Mouse (Mus musculus) midbrain, embryonic 15.5 days (tissue): Measurements from ENCODE around the gene Rbfox3. TPM values are rescaled to one million over a fixed set of nuclear protein-coding genes. Genes with fewer than 3 reads are reported as not detected.

Experiments
- ATAC-seq: fragments of 200-750 bp; cut with Nextera tagmentation; replicated peaks from 2 replicates; pipeline ENCODE4 v1.8.0; 2017; ENCODE audit warnings: moderate TSS enrichment
- H3K27ac ChIP-seq: fragments of 300-500 bp; sonication (generic); 2 replicates; pipeline ENCODE4 v1.5.1; 2015; ENCODE audit warnings: mild to moderate bottlenecking, inconsistent platforms
- H3K27me3 ChIP-seq: fragments of 300-500 bp; sonication (generic); replicated peaks from 2 replicates; pipeline ENCODE4 v1.6.1; 2015; ENCODE audit warnings: inconsistent platforms
- H3K36me3 ChIP-seq: fragments of 300-500 bp; sonication (generic); replicated peaks from 2 replicates; pipeline ENCODE4 v1.6.1; 2015; ENCODE audit warnings: inconsistent platforms
- H3K4me1 ChIP-seq: fragments of 300-500 bp; sonication (generic); 2 replicates; pipeline ENCODE4 v1.6.1; 2015; ENCODE audit warnings: inconsistent platforms
- H3K4me2 ChIP-seq: fragments of 300-500 bp; sonication (generic); 2 replicates; pipeline ENCODE4 v1.6.1; 2015; ENCODE audit warnings: inconsistent platforms, mild to moderate bottlenecking, moderate library complexity
- H3K4me3 ChIP-seq: fragments of 300-500 bp; sonication (generic); 2 replicates; pipeline ENCODE4 v1.5.1; 2015; ENCODE audit warnings: mild to moderate bottlenecking, inconsistent platforms
- H3K9ac ChIP-seq: fragments of 300-500 bp; sonication (generic); 2 replicates; pipeline ENCODE4 v1.6.1; 2015; ENCODE audit warnings: mild to moderate bottlenecking, inconsistent platforms
- H3K9me3 ChIP-seq: fragments of 300-500 bp; sonication (generic); 2 replicates; pipeline ENCODE4 v1.6.1; 2016; ENCODE audit warnings: inconsistent platforms
- WGBS: fragments of 180-500 bp; shearing (Covaris S2); methylation state at CpG from one replicate; pipeline ENCODE4 v1.1.7; 2015; ENCODE audit warnings: mixed read lengths; 5-methylcytosine and 5-hydroxymethylcytosine counted together
- polyA plus RNA-seq: library from polyadenylated mRNA; unstranded; fragments of >200 nt; fragmentation: Nextera tagmentation; extraction: Ambion mirVana; gene quantifications from 2 replicates; pipeline ENCODE4 v1.2.1, GENCODE M21; 2015

Rbfox3 gene
- polyA plus RNA-seq, 1 experiment from 2014 or later = 54.2 TPM

DNA sequence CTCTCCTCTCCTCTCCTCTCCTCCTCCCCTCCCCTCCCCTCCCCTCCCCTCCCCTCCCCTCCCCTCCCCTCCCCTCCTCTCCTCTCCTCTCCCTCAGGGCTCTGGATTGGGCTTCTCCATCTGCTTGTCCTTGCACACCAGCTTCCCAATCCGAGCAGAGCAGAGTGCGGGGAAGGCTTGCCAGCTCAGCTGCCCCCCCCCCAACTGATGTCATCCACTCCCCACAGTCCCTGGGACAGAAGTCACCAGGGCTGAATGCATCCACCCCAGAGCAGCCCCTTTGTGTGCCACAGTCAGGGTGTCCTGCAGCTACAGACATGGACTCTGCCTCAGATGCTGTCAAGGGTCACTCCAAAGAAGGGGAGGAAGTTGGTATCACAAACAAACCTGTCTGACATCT, 4.5 kb upstream of the Rbfox3 start:
- H3K27me3 ChIP-seq = no peaks in the 10 kb centered on the region
- H3K27ac ChIP-seq = peak overlapping the region; percentile 79
- H3K4me2 ChIP-seq = no peak overlapping the region
- H3K9ac ChIP-seq = no peak overlapping the region
- no peak for ATAC-seq
- peaks cover 25% of the 10 kb centered on the region for H3K4me1 ChIP-seq
- no peaks in the 10 kb centered on the region for H3K36me3 ChIP-seq
- H3K4me3 ChIP-seq = no peak overlapping the region
- H3K9me3 ChIP-seq = no peaks in the 10 kb centered on the region
- 0% methylated on average over 2 of the region's 2 CpGs for WGBS

DNA sequence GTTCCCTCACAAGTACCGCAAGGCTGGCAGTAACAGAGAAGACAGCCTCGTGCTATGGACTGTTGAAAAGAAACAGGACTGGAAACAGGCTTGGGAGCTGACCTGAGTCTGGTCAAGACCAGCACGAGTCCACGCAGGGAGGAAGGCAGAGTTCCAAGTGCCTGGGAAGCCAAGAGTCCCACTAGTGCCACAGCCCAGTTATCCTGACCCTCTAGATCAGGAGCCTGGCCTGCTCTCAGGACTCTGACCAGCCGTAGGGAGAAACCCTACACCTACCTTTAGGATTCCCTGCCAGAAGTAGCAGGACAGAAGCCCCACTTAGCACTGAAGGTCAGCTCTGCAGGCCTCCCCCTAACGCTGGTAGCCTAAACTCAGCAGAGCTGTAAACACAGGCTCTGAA, 1.3 kb upstream of the Rbfox3 start:
- H3K9me3 ChIP-seq = no peaks in the 10 kb centered on the region
- H3K36me3 ChIP-seq = no peaks in the 10 kb centered on the region

DNA sequence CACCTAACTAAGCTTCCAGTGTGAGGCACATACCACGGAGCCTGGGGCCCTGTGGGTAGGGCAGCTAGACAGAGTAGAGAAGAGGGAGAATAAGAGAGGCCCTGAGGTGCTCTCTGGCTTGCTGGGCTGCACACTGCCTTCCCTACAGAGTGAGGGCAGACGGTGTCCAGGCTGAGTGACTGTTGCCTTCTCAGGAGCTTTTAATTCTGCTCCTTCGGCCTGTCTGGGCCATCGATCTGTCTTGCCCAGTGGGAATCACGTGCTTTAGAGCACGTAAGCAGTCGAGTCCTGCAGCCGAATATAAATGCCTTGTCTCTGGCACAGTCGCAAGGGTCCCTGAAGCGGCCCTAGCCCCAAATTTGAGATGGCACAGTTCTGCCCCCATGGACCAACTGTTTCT, 641 bp downstream of the Rbfox3 start:
- no peak for ATAC-seq
- Histone ChIP-seq H3K4me1 (peaks cover 44% of the 10 kb centered on the region), H3K4me2 (no peak overlapping the region), H3K27me3 (0 out of 2 replicates have a peak, but pooled peaks cover 4% of the 10 kb centered on the region), H3K9me3 (no peaks in the 10 kb centered on the region), H3K9ac (no peak overlapping the region; the same call in 1 of the 2 replicates), H3K4me3 (no peak overlapping the region), H3K27ac (peak overlapping the region; percentile 92; the same call in 1 of the 2 replicates), H3K36me3 (no peaks in the 10 kb centered on the region)
- 55% methylated on average over 10 of the region's 10 CpGs for WGBS

More for the DNA sequence above, 1.3 kb upstream of the Rbfox3 start:
- H3K27ac ChIP-seq = no peak overlapping the region
- H3K9ac ChIP-seq = no peak overlapping the region
- H3K4me3 ChIP-seq = no peak overlapping the region
- no peak overlapping the region for H3K4me2 ChIP-seq
- H3K4me1 ChIP-seq = peaks cover 42% of the 10 kb centered on the region
- H3K27me3 ChIP-seq = no peaks in the 10 kb centered on the region
- 66% methylated on average over 6 of the region's 6 CpGs for WGBS
- no peak for ATAC-seq

DNA sequence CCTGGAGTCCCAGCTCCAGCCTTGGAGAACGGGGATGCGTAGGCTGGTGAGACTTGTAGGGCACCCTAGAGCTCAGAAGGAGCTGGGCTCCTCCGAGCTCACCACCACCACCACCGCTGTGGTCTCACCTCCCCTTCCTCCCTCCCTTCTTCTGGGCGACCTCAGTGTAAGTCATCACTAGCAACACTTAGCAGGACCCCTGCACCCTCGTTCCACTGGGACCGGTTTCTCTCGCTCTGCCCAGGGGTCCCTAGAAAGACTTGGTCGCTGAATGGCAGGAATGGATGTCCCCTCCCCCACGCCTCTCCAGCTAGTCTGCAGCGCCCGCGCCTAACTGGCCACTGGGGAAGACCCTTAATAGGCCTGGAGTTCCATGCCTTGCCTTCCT, 1.6 kb downstream of the Rbfox3 start:
- no peaks in the 10 kb centered on the region for H3K36me3 ChIP-seq
- 1% methylated on average over 13 of the region's 13 CpGs for WGBS
- peak overlapping the region; percentile 65 for H3K4me2 ChIP-seq
- ATAC-seq = peak; percentile 32
- H3K27ac ChIP-seq = peak overlapping the region; percentile 92
- H3K4me1 ChIP-seq = peaks cover 54% of the 10 kb centered on the region
- no peaks in the 10 kb centered on the region for H3K9me3 ChIP-seq
- peak overlapping the region; percentile 75 for H3K4me3 ChIP-seq
- peak overlapping the region; percentile 85 for H3K9ac ChIP-seq
- H3K27me3 ChIP-seq = 0 out of 2 replicates have a peak, but pooled peaks cover 4% of the 10 kb centered on the region

DNA sequence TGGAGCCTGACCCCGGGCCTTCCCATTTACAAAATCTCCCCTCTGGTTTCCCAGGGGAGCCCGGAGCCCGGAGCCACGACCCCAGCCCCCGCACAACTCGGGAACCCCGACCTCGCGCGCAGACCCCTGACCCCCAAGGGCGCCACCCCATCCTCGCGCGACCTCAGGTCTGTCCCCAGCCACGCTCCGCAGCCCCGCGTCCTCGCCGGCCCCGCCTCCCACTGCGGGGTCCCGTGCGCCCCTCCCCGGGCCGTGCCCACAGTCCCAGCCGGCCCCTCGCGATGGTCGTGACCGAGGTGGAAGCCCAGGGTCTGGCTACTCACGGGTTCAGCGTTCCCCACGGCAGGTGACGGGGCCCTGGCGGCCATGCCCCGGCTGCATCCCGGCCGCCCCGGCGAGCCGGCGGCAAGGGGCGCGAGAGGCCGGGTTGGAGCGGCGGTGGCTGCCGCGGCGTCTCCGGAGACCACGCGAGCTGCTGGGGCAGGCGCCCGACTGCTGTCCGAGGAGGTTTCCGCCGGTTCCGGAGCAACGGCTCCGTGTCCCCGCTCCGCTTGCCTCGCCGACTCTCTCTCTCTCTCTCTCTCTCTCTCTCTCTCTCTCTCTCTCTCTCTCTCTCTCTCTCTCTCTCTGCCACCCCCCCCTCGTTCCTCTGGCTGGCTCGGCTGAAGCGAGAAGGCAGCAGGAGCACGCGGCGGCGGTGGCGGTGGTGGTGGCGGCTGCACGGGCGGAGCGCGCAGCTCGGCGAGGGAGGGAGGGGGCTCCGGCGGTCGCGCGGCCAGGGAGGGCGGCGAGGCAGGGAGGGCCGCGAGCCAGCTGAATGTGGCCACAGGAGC, 2.2 kb downstream of the Rbfox3 start:
- no peaks in the 10 kb centered on the region for H3K9me3 ChIP-seq
- peak overlapping the region; percentile 75 for H3K4me3 ChIP-seq
- H3K4me2 ChIP-seq = peak overlapping the region; percentile 65
- WGBS = under 1% methylated on average over 62 of the region's 90 CpGs
- ATAC-seq = peak; percentile 51
- 0 out of 2 replicates have a peak, but pooled peaks cover 4% of the 10 kb centered on the region for H3K27me3 ChIP-seq
- peak overlapping the region; percentile 85 for H3K9ac ChIP-seq
- no peaks in the 10 kb centered on the region for H3K36me3 ChIP-seq
- peak overlapping the region; percentile 92 for H3K27ac ChIP-seq
- H3K4me1 ChIP-seq = peaks cover 56% of the 10 kb centered on the region

DNA sequence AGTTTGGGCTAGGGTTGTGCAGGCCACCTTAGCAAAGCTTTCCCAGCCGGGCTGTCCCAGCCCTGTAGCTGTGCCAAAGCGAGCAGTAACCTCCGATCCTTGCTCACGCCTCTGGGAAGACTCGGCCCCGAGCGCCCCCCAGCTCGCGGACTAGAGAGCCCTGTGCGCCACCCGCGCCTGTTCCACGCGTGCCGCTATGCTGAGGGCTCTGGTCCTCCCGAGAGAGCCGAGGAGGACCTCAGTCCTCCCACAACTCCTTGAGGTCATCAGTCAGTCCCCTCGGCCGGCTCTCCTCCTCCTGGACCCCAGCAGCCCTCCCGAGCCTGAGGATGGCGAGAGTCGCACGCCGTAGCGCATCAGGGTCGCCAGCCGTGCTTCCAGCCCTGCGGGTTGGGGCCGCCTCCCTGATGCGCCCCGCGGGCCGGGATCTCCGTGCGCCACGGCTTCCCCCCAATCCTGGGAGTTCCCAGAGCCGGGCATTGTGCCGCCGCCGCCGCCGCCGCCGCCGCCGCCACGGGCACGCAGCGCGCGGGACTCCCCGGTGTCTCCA, 2.9 kb downstream of the Rbfox3 start:
- H3K4me1 ChIP-seq = peaks cover 56% of the 10 kb centered on the region
- H3K27ac ChIP-seq = peak overlapping the region; percentile 92
- H3K27me3 ChIP-seq = 0 out of 2 replicates have a peak, but pooled peaks cover 4% of the 10 kb centered on the region
- H3K4me3 ChIP-seq = peak overlapping the region; percentile 75
- no peaks in the 10 kb centered on the region for H3K9me3 ChIP-seq
- ATAC-seq = peak; percentile 30; the same call in 1 of the 2 replicates
- peak overlapping the region; percentile 85 for H3K9ac ChIP-seq
- H3K4me2 ChIP-seq = peak overlapping the region; percentile 65
- no peaks in the 10 kb centered on the region for H3K36me3 ChIP-seq
- WGBS = 0% methylated on average over 52 of the region's 52 CpGs

DNA sequence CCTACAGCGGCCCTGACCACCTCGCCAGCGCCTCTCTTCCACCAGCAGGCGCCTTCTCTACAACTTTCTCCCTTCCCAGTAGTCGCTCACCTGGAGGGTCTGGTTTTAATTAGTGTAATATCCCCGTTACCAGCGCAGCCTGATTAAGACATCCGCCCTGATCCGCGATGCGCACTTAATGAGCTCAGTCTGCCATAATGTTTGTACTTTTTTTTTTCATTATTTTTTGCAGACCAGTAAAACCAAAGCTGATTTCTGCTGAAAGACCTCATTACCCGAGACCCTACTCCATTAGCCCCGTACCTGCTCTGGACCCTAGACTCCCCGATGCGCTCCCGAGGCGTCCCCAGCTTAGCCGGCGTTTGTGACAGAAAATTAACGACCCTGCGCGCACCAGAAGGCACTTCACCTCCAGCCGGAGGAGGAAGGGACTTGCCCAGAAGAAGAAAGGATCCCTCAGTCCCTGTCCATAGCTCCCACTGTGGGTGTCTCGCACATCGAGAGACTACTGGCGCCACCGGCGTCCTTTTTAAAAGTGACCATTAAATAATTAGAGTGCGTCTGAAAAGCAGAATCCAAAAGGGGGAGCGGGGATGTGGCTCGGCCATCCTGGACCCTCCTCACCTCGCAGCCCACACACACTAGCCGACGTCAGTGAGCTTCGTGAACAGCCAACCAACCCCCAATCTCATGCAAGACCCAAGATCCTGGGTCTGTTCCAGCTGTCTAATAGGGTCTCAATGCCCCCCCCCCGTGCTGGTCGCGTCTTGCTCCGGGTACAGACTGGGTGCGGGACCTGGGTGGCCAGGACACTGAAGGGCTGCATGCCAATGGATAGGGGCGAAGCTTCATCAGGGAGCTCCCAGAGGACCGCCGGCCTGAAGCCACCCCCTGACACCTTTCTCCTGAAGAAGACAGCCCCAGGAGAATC, 3.7 kb downstream of the Rbfox3 start:
- under 1% methylated on average over 43 of the region's 43 CpGs for WGBS
- H3K27ac ChIP-seq = peak overlapping the region; percentile 92
- no peaks in the 10 kb centered on the region for H3K9me3 ChIP-seq
- H3K9ac ChIP-seq = peak overlapping the region; percentile 85
- H3K27me3 ChIP-seq = 0 out of 2 replicates have a peak, but pooled peaks cover 4% of the 10 kb centered on the region
- peaks cover 56% of the 10 kb centered on the region for H3K4me1 ChIP-seq
- H3K36me3 ChIP-seq = no peaks in the 10 kb centered on the region
- peak overlapping the region; percentile 75 for H3K4me3 ChIP-seq
- peak; percentile 7; the same call in 1 of the 2 replicates for ATAC-seq
- H3K4me2 ChIP-seq = peak overlapping the region; percentile 65

DNA sequence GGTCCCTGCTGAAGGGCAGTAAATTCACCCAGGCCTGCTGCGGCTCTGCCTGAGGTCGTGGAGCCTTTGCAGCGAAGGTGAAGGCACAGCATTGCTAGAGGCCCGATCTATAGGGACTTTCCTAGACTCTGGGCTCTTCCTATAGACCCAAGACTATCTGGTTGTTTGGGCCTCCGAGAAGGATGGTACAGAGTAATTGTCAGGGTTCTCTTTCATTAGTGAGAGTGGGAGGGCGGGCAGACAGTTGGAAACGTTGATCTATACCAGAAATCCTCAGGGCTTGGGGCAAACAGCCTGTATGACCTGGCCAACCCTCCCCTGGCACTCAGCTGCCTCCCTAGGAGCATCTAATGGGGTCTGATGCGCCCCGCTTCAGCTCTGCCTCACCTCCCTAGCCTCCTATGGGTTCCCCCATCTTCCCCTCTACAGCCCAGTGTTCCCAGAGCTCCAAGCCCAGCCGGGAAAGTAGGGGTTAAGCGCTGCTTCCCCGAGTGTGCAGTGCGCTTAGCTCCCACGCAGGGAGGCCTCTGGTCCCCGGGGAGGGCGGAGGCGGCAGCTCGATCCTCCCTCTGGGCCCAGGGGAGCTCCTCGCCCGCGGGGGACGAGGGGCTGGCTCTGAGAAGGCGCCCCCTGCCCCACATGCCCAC, 4.5 kb downstream of the Rbfox3 start:
- H3K4me1 ChIP-seq = peaks cover 56% of the 10 kb centered on the region
- H3K4me3 ChIP-seq = peak overlapping the region; percentile 75
- peak overlapping the region; percentile 85 for H3K9ac ChIP-seq
- WGBS = 7% methylated on average over 23 of the region's 23 CpGs
- peak overlapping the region; percentile 92; the same call in 1 of the 2 replicates for H3K27ac ChIP-seq
- H3K4me2 ChIP-seq = peak overlapping the region; percentile 65
- no peak for ATAC-seq
- 0 out of 2 replicates have a peak, but pooled peaks cover 4% of the 10 kb centered on the region for H3K27me3 ChIP-seq
- no peaks in the 10 kb centered on the region for H3K9me3 ChIP-seq
- H3K36me3 ChIP-seq = no peaks in the 10 kb centered on the region

DNA sequence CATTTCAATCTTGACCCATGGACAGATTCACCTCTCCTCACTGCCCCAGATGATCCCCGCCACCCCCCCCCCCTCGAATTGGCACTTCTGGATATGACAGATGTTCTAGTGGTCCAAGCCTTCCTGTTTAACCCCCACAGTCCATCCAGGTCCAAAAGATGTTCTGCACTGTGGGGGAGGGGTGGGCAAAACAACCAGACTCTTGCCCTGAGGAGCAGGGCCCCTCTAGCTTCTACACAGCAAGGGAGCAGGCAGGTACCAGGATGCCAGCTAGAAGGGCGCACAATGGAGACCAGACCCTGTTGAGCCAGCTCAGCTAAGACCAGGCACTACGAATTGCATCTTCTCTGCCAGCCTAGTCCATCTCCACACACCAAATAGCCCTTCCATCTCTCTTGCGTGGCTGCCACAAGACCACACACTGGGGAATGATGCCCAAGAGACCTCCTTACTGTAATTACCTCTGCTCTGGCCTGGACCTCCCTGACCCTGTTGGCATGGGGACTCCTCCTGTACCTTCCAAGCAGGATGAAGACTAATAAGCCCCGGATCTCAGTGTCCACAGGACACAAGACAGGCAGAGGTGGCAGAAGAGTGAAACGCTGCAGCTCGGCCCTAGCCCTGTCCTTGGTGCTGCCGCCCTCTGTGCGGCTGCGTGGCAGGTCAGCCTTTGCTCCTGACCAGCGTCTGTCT, 5.1 kb downstream of the Rbfox3 start:
- 33% methylated on average over 12 of the region's 12 CpGs for WGBS
- H3K27me3 ChIP-seq = 0 out of 2 replicates have a peak, but pooled peaks cover 4% of the 10 kb centered on the region
- no peaks in the 10 kb centered on the region for H3K9me3 ChIP-seq
- H3K27ac ChIP-seq = peak overlapping the region; percentile 4
- peak overlapping the region; percentile 65 for H3K4me2 ChIP-seq
- no peak for ATAC-seq
- H3K36me3 ChIP-seq = no peaks in the 10 kb centered on the region
- peak overlapping the region; percentile 85; the same call in 1 of the 2 replicates for H3K9ac ChIP-seq
- H3K4me1 ChIP-seq = peaks cover 54% of the 10 kb centered on the region
- peak overlapping the region; percentile 75 for H3K4me3 ChIP-seq

DNA sequence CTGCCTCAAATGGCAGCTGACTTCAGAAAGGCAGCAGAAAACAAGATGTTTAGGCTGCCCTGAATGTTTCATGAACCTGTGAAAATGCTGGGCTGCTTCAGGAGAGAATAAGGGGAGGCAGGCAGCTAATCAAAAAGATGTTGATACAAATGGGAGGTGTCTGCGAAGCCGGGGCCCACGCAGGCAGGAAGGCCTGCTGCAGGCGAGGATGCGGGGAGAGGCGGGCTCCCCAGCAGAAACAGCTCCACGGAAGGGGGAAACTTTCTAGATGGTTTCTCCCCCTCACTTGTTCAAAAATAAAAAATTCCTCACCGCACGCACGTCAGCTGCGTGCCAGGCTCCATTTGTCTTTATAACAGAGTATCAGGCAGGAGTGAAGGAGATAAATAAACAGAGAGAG, 5.7 kb downstream of the Rbfox3 start:
- H3K27ac ChIP-seq = peak overlapping the region; percentile 4; the same call in 1 of the 2 replicates
- no peaks in the 10 kb centered on the region for H3K36me3 ChIP-seq
- H3K9ac ChIP-seq = no peak overlapping the region
- WGBS = 45% methylated on average over 11 of the region's 11 CpGs
- no peak for ATAC-seq
- 0 out of 2 replicates have a peak overlapping the region, but pooled peaks have one; percentile 75 for H3K4me3 ChIP-seq
- H3K27me3 ChIP-seq = 0 out of 2 replicates have a peak, but pooled peaks cover 4% of the 10 kb centered on the region
- peaks cover 49% of the 10 kb centered on the region for H3K4me1 ChIP-seq
- H3K4me2 ChIP-seq = peak overlapping the region; percentile 65
- no peaks in the 10 kb centered on the region for H3K9me3 ChIP-seq

DNA sequence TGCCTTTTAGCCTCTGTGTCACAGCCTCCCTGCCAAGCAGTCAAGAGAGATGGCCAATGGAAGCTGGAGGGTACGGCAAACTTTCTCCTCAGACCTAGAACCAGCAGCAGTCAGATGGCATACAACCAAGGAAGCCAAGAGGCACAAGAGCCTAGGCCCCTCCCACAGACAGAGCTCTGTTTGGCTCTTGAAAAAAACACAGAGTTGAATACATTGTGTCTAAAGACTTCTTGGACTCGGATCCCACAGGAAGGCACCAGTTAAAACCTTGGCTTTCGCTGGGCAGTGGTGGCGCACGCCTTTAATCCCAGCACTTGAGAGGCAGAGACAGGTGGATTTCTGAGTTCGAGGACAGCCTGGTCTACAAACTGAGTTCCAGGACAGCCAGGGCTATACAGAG, 7.1 kb downstream of the Rbfox3 start:
- no peaks in the 10 kb centered on the region for H3K36me3 ChIP-seq
- H3K9ac ChIP-seq = no peak overlapping the region
- no peak for ATAC-seq
- H3K4me2 ChIP-seq = no peak overlapping the region
- H3K27me3 ChIP-seq = 0 out of 2 replicates have a peak, but pooled peaks cover 4% of the 10 kb centered on the region
- H3K9me3 ChIP-seq = no peaks in the 10 kb centered on the region
- peaks cover 45% of the 10 kb centered on the region for H3K4me1 ChIP-seq
- H3K27ac ChIP-seq = no peak overlapping the region
- H3K4me3 ChIP-seq = no peak overlapping the region
- WGBS = 90% methylated on average over 6 of the region's 6 CpGs
